Mouse (Mus musculus): ENCODE measurements around the gene Ell. TPM values are rescaled to one million over a fixed set of nuclear protein-coding genes. Genes with fewer than 3 reads are reported as not detected.

The Ell gene
- polyA plus RNA-seq, 1 experiment, result 12.7 TPM

GRCm38 (mm10) chr8:70492664-70493640 lies 46.3 kb upstream of the Ell start, which contains the start of gene Crlf1:
TSS of gene Crlf1 (plus strand) at chr8:70493158.
- H3K4me2 ChIP-seq (ENCODE audit: low read depth), result peak within 1 kb of the TSS; percentile 79
- peaks cover 13% of the 10 kb centered on the region for H3K79me2 ChIP-seq (ENCODE audit: control insufficient read depth, insufficient read depth)
- TF ChIP-seq POLR2A (IDR thresholded peaks at IDR 0.05; ENCODE audit: insufficient read length, low read depth) (peak; percentile 68), POLR2AphosphoS2 (IDR thresholded peaks at IDR 0.05; ENCODE audit: insufficient read length, low read depth) (peak; percentile 75), TCF12 (IDR thresholded peaks at IDR 0.05; ENCODE audit: insufficient read depth, poor library complexity, severe bottlenecking) (no peak)
- H3ac ChIP-seq (ENCODE audit: control insufficient read depth, insufficient read length), result peak within 1 kb of the TSS; percentile 32
- H3K4me3 ChIP-seq, result peak within 1 kb of the TSS; percentile 47
- H3K36me3 ChIP-seq (ENCODE audit: control insufficient read depth, insufficient read depth), result no peaks in the 10 kb centered on the region
- H3K27me3 ChIP-seq (ENCODE audit: control insufficient read depth, insufficient read depth, insufficient read length), result no peaks in the 10 kb centered on the region

- Histone ChIP-seq H3K79me2 (ENCODE audit: control insufficient read depth, insufficient read depth) (peaks cover 13% of the 10 kb centered on the region), H3K36me3 (ENCODE audit: control insufficient read depth, insufficient read depth) (no peaks in the 10 kb centered on the region), H3ac (ENCODE audit: control insufficient read depth, insufficient read length) (peak overlapping the region; percentile 32), H3K4me3 (peak overlapping the region; percentile 47), H3K4me2 (ENCODE audit: low read depth) (peak overlapping the region; percentile 79), H3K27me3 (ENCODE audit: control insufficient read depth, insufficient read depth, insufficient read length) (no peaks in the 10 kb centered on the region)
- TF ChIP-seq MAX (IDR thresholded peaks at IDR 0.05; ENCODE audit: low read depth) (no peak), CEBPB (IDR thresholded peaks at IDR 0.05; ENCODE audit: insufficient read depth, poor library complexity, severe bottlenecking) (no peak), POLR2A (IDR thresholded peaks at IDR 0.05; ENCODE audit: insufficient read length, low read depth) (peak; percentile 43)
Measured at GRCm38 (mm10) chr8:70493692-70494415, 45.4 kb upstream of the Ell start.

GRCm38 (mm10) chr8:70494416-70494945 lies 44.8 kb upstream of the Ell start:
- peaks cover 13% of the 10 kb centered on the region for H3K79me2 ChIP-seq (ENCODE audit: control insufficient read depth, insufficient read depth)

GRCm38 (mm10) chr8:70495001-70495770 lies 44.1 kb upstream of the Ell start:
- Histone ChIP-seq H3K4me3 (peak overlapping the region; percentile 47), H3K4me2 (ENCODE audit: low read depth) (peak overlapping the region; percentile 79), H3K36me3 (ENCODE audit: control insufficient read depth, insufficient read depth) (no peaks in the 10 kb centered on the region), H3K79me2 (ENCODE audit: control insufficient read depth, insufficient read depth) (peaks cover 13% of the 10 kb centered on the region), H3ac (ENCODE audit: control insufficient read depth, insufficient read length) (peak overlapping the region; percentile 5), H3K27me3 (ENCODE audit: control insufficient read depth, insufficient read depth, insufficient read length) (no peaks in the 10 kb centered on the region)
- TF ChIP-seq CEBPB (IDR thresholded peaks at IDR 0.05; ENCODE audit: insufficient read depth, poor library complexity, severe bottlenecking) (no peak), MYOD1 (IDR thresholded peaks at IDR 0.05; ENCODE audit: control insufficient read depth in 1 of 3, insufficient read length in 2 of 3, low read depth in 2 of 3) (no peak), TCF3 (IDR thresholded peaks at IDR 0.05; ENCODE audit: insufficient read length, low read depth) (no peak), E2F4 (IDR thresholded peaks at IDR 0.05; ENCODE audit: insufficient read depth) (no peak), MAX (IDR thresholded peaks at IDR 0.05; ENCODE audit: low read depth) (no peak), SRF (IDR thresholded peaks at IDR 0.05; ENCODE audit: control insufficient read depth, insufficient read length, low read depth) (no peak), USF1 (IDR thresholded peaks at IDR 0.05; ENCODE audit: low read depth) (no peak), TCF12 (IDR thresholded peaks at IDR 0.05; ENCODE audit: insufficient read depth, poor library complexity, severe bottlenecking) (no peak)

More at GRCm38 (mm10) chr8:70494416-70494945, 44.8 kb upstream of the Ell start:
- no peaks in the 10 kb centered on the region for H3K36me3 ChIP-seq (ENCODE audit: control insufficient read depth, insufficient read depth)
- peak overlapping the region; percentile 79 for H3K4me2 ChIP-seq (ENCODE audit: low read depth)
- no peaks in the 10 kb centered on the region for H3K27me3 ChIP-seq (ENCODE audit: control insufficient read depth, insufficient read depth, insufficient read length)
- TF ChIP-seq MAX (IDR thresholded peaks at IDR 0.05; ENCODE audit: low read depth) (no peak), CEBPB (IDR thresholded peaks at IDR 0.05; ENCODE audit: insufficient read depth, poor library complexity, severe bottlenecking) (no peak), MYOG (IDR thresholded peaks at IDR 0.05; ENCODE audit: control insufficient read depth in 1 of 3, insufficient read depth in 1 of 3, insufficient read length in 2 of 3, low read depth in 2 of 3) (no peak), TCF12 (IDR thresholded peaks at IDR 0.05; ENCODE audit: insufficient read depth, poor library complexity, severe bottlenecking) (no peak), POLR2AphosphoS2 (IDR thresholded peaks at IDR 0.05; ENCODE audit: insufficient read length, low read depth) (no peak), REST (IDR thresholded peaks at IDR 0.05; ENCODE audit: insufficient read depth, insufficient read length) (no peak), MYOD1 (IDR thresholded peaks at IDR 0.05; ENCODE audit: control insufficient read depth in 1 of 3, insufficient read length in 2 of 3, low read depth in 2 of 3) (no peak), TCF3 (IDR thresholded peaks at IDR 0.05; ENCODE audit: insufficient read length, low read depth) (no peak), SRF (IDR thresholded peaks at IDR 0.05; ENCODE audit: control insufficient read depth, insufficient read length, low read depth) (no peak), POLR2A (IDR thresholded peaks at IDR 0.05; ENCODE audit: insufficient read length, low read depth) (no peak)
- peak overlapping the region; percentile 32 for H3ac ChIP-seq (ENCODE audit: control insufficient read depth, insufficient read length)
- peak overlapping the region; percentile 47 for H3K4me3 ChIP-seq
